Mouse (Mus musculus) hindbrain, embryonic 10.5 days (tissue): ENCODE data around the gene Prpf38b. TPM values are rescaled to one million over a fixed set of nuclear protein-coding genes. Genes with fewer than 3 reads are reported as not detected.

Experiments
- DNase-seq: peaks from one replicate; pipeline ENCODE4 v3.0.0-alpha.2; 2017; ENCODE audit warnings: low spot score
- H3K27ac ChIP-seq: fragments of 300-500 bp; sonication (generic); 2 replicates; pipeline ENCODE4 v1.5.1; 2016; ENCODE audit warnings: mild to moderate bottlenecking, moderate library complexity
- H3K27me3 ChIP-seq: fragments of 300-500 bp; sonication (generic); 2 replicates; pipeline ENCODE4 v1.6.1; 2016; ENCODE audit warnings: mild to moderate bottlenecking; ENCODE audit not compliant: poor library complexity, insufficient read depth, severe bottlenecking
- H3K36me3 ChIP-seq: fragments of 300-500 bp; sonication (generic); 2 replicates; pipeline ENCODE4 v1.6.1; 2016; ENCODE audit warnings: mild to moderate bottlenecking, moderate library complexity
- H3K4me1 ChIP-seq: fragments of 300-500 bp; sonication (generic); replicated peaks from 2 replicates; pipeline ENCODE4 v1.6.1; 2016; ENCODE audit warnings: mild to moderate bottlenecking
- H3K4me3 ChIP-seq: fragments of 300-500 bp; sonication (generic); 2 replicates; pipeline ENCODE4 v1.5.1; 2016; ENCODE audit warnings: mild to moderate bottlenecking, moderate library complexity
- H3K9me3 ChIP-seq: fragments of 300-500 bp; sonication (generic); 2 replicates; pipeline ENCODE4 v1.6.1; 2016; ENCODE audit warnings: mild to moderate bottlenecking, moderate library complexity
- WGBS: fragments of 180-500 bp; shearing (Covaris S2); methylation state at CpG from one replicate; pipeline ENCODE4 v1.1.7; 2016; 5-methylcytosine and 5-hydroxymethylcytosine counted together
- polyA plus RNA-seq: library from polyadenylated mRNA; unstranded; fragments of >200 nt; fragmentation: Nextera tagmentation; extraction: Ambion mirVana; gene quantifications from 2 replicates; pipeline ENCODE4 v1.2.1, GENCODE M21; 2016

Prpf38b gene
- 52.6 and 74.6 TPM in 2 replicates for polyA plus RNA-seq

GRCm38 (mm10) chr3:108911548-108912413 lies at the start of gene Prpf38b:
Gene Prpf38b, minus strand, starts transcription at chr3:108911727.
- Histone ChIP-seq H3K27ac (peak within 1 kb of the TSS; percentile 97), H3K4me1 (peaks cover 26% of the 10 kb centered on the region), H3K9me3 (no peaks in the 10 kb centered on the region), H3K36me3 (peaks cover 21% of the 10 kb centered on the region), H3K4me3 (peak within 1 kb of the TSS; percentile 97), H3K27me3 (no peaks in the 10 kb centered on the region)
- DNase-seq, result peak; percentile 98
- WGBS, result 1% methylated on average over 53 of the region's 53 CpGs

- 25% methylated on average over 7 of the region's 7 CpGs for WGBS
- H3K27ac ChIP-seq, result peak overlapping the region; percentile 88
- no peaks in the 10 kb centered on the region for H3K27me3 ChIP-seq
- H3K4me3 ChIP-seq, result peak overlapping the region; percentile 36
- H3K9me3 ChIP-seq, result no peaks in the 10 kb centered on the region
- H3K36me3 ChIP-seq, result 0 out of 2 replicates have a peak, but pooled peaks cover 3% of the 10 kb centered on the region
- peak; percentile 71 for DNase-seq
- peaks cover 30% of the 10 kb centered on the region for H3K4me1 ChIP-seq
Observed at GRCm38 (mm10) chr3:108961226-108961625, 49.7 kb upstream of the Prpf38b start.

- H3K27me3 ChIP-seq, result no peaks in the 10 kb centered on the region
- 76% methylated on average over 13 of the region's 13 CpGs for WGBS
- H3K27ac ChIP-seq, result peak overlapping the region; percentile 71
- no peaks in the 10 kb centered on the region for H3K36me3 ChIP-seq
- DNase-seq, result no peak
- no peak overlapping the region for H3K4me3 ChIP-seq
- H3K9me3 ChIP-seq, result no peaks in the 10 kb centered on the region
- H3K4me1 ChIP-seq, result peaks cover 30% of the 10 kb centered on the region
Observed at GRCm38 (mm10) chr3:108959680-108960295, 48.3 kb upstream of the Prpf38b start.

- Histone ChIP-seq H3K27ac (no peak overlapping the region), H3K36me3 (no peaks in the 10 kb centered on the region), H3K9me3 (no peaks in the 10 kb centered on the region), H3K27me3 (no peaks in the 10 kb centered on the region), H3K4me1 (peaks cover 29% of the 10 kb centered on the region), H3K4me3 (no peak overlapping the region)
- DNase-seq, result no peak
Observed at GRCm38 (mm10) chr3:108957976-108958375, 46.4 kb upstream of the Prpf38b start.

- no peak for DNase-seq
- H3K27me3 ChIP-seq, result no peaks in the 10 kb centered on the region
- no peak overlapping the region for H3K27ac ChIP-seq
- H3K4me1 ChIP-seq, result peaks cover 7% of the 10 kb centered on the region; the same call in 1 of the 2 replicates
- H3K4me3 ChIP-seq, result no peak overlapping the region
- 0 out of 2 replicates have a peak, but pooled peaks cover 10% of the 10 kb centered on the region for H3K9me3 ChIP-seq
- H3K36me3 ChIP-seq, result no peaks in the 10 kb centered on the region
- 89% methylated on average over 10 of the region's 10 CpGs for WGBS
Observed at GRCm38 (mm10) chr3:108940996-108941395, 29.5 kb upstream of the Prpf38b start.

GRCm38 (mm10) chr3:108940001-108940633 lies 28.6 kb upstream of the Prpf38b start, which contains the start of gene Gm9857:
Gene Gm9857, minus strand, starts transcription at chr3:108940445.
- Histone ChIP-seq H3K27me3 (no peaks in the 10 kb centered on the region), H3K36me3 (no peaks in the 10 kb centered on the region), H3K9me3 (0 out of 2 replicates have a peak, but pooled peaks cover 10% of the 10 kb centered on the region), H3K4me1 (peaks cover 7% of the 10 kb centered on the region; the same call in 1 of the 2 replicates), H3K4me3 (peak within 1 kb of the TSS; percentile 44), H3K27ac (peak within 1 kb of the TSS; percentile 53; the same call in 1 of the 2 replicates)
- 58% methylated on average over 48 of the region's 59 CpGs for WGBS
- DNase-seq, result peak; percentile 30

- Histone ChIP-seq H3K4me1 (peaks cover 7% of the 10 kb centered on the region; the same call in 1 of the 2 replicates), H3K27me3 (no peaks in the 10 kb centered on the region), H3K27ac (peak within 1 kb of the TSS; percentile 53; the same call in 1 of the 2 replicates), H3K9me3 (0 out of 2 replicates have a peak, but pooled peaks cover 10% of the 10 kb centered on the region), H3K36me3 (no peaks in the 10 kb centered on the region), H3K4me3 (peak within 1 kb of the TSS; percentile 44)
- 82% methylated on average over 5 of the region's 5 CpGs for WGBS
- no peak for DNase-seq
Observed at GRCm38 (mm10) chr3:108939573-108939972, 28.0 kb upstream of the Prpf38b start, which contains the start of gene Henmt1. Gene Henmt1, plus strand, starts transcription at chr3:108939873.

GRCm38 (mm10) chr3:108938691-108939090 lies 27.2 kb upstream of the Prpf38b start:
- Histone ChIP-seq H3K27me3 (no peaks in the 10 kb centered on the region), H3K9me3 (0 out of 2 replicates have a peak, but pooled peaks cover 10% of the 10 kb centered on the region), H3K4me1 (peaks cover 7% of the 10 kb centered on the region; the same call in 1 of the 2 replicates), H3K36me3 (no peaks in the 10 kb centered on the region), H3K4me3 (no peak overlapping the region), H3K27ac (no peak overlapping the region)
- 92% methylated on average over 5 of the region's 5 CpGs for WGBS
- no peak for DNase-seq

- WGBS, result 93% methylated on average over 6 of the region's 6 CpGs
- Histone ChIP-seq H3K4me3 (no peak overlapping the region), H3K9me3 (no peaks in the 10 kb centered on the region), H3K4me1 (no peaks in the 10 kb centered on the region), H3K27ac (no peak overlapping the region), H3K36me3 (no peaks in the 10 kb centered on the region), H3K27me3 (no peaks in the 10 kb centered on the region)
- no peak for DNase-seq
Observed at GRCm38 (mm10) chr3:108933557-108933956, 22.0 kb upstream of the Prpf38b start.

- Histone ChIP-seq H3K27me3 (no peaks in the 10 kb centered on the region), H3K36me3 (no peaks in the 10 kb centered on the region), H3K4me3 (no peak overlapping the region), H3K9me3 (no peaks in the 10 kb centered on the region), H3K4me1 (no peaks in the 10 kb centered on the region), H3K27ac (no peak overlapping the region)
- WGBS, result 76% methylated on average over 1 of the region's 1 CpGs
- DNase-seq, result no peak
Observed at GRCm38 (mm10) chr3:108926308-108926707, 14.8 kb upstream of the Prpf38b start.

- Histone ChIP-seq H3K9me3 (no peaks in the 10 kb centered on the region), H3K36me3 (no peaks in the 10 kb centered on the region), H3K4me3 (no peak overlapping the region), H3K27me3 (no peaks in the 10 kb centered on the region), H3K27ac (no peak overlapping the region), H3K4me1 (no peaks in the 10 kb centered on the region)
- no peak for DNase-seq
- WGBS, result 90% methylated on average over 4 of the region's 4 CpGs
Observed at GRCm38 (mm10) chr3:108925677-108926076, 14.2 kb upstream of the Prpf38b start.

GRCm38 (mm10) chr3:108921822-108922221 lies 10.3 kb upstream of the Prpf38b start:
- 85% methylated on average over 1 of the region's 1 CpGs for WGBS
- Histone ChIP-seq H3K4me3 (no peak overlapping the region), H3K27me3 (no peaks in the 10 kb centered on the region), H3K4me1 (peaks cover 2% of the 10 kb centered on the region; the same call in 1 of the 2 replicates), H3K9me3 (no peaks in the 10 kb centered on the region), H3K36me3 (no peaks in the 10 kb centered on the region), H3K27ac (no peak overlapping the region)
- DNase-seq, result no peak
